Mouse (Mus musculus) thymus, postnatal 10 days (tissue): ENCODE measurements at regions not wholly inside any gene's neighbourhood (a gene's known extent, or its start where the extent isn't known, plus 50 kb on each side); places are given as distances from the start of the nearest gene placed in this dataset.

Experiments
- DNase-seq, 2 experiments: peaks; one replicate each; pipeline ENCODE4 v3.0.0; 2021; ENCODE audit warnings: low spot score in 2 of 2

GRCm38 (mm10) chrX:163669886-163670285 is 91.2 kb downstream of the Rnf138rt1 start:
- DNase-seq: peak; percentile 5 to 41
